Mouse (Mus musculus) lung, postnatal 0 days (tissue): ENCODE data around the gene Olfr924.

ENCODE experiments used
- CTCF ChIP-seq: IDR thresholded peaks from 2 replicates; pipeline ENCODE4 v1.5.1; 2016; ENCODE audit warnings: antibody characterized with exemption, mild to moderate bottlenecking
- EP300 ChIP-seq: IDR thresholded peaks from 2 replicates; pipeline ENCODE4 v1.6.1; 2016; ENCODE audit warnings: antibody characterized with exemption, mild to moderate bottlenecking, control low read depth

DNA sequence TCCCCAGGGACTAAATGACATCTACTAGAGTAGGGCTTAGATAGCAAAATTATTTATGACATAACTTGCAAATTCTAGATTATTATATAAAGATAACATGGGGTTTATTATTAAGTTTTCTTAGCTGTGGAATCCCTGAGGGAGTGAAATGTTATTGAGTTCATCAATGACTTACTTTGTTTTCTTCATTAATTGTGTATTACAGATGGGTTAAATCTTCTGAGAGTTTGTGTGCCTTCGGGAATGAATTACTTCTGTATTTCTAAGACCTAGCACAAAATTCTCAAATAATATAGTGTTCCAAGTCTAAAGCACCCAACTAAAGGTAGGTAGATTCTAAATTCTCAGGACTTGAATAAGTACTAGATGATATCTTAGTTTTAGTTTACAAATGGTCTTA lies at the start of gene Olfr924:
- TF ChIP-seq CTCF: no peak
- TF ChIP-seq EP300: no peak
